Comparison of ENCODE assay signal across 8 mouse cellular contexts in the genomic region with DNA sequence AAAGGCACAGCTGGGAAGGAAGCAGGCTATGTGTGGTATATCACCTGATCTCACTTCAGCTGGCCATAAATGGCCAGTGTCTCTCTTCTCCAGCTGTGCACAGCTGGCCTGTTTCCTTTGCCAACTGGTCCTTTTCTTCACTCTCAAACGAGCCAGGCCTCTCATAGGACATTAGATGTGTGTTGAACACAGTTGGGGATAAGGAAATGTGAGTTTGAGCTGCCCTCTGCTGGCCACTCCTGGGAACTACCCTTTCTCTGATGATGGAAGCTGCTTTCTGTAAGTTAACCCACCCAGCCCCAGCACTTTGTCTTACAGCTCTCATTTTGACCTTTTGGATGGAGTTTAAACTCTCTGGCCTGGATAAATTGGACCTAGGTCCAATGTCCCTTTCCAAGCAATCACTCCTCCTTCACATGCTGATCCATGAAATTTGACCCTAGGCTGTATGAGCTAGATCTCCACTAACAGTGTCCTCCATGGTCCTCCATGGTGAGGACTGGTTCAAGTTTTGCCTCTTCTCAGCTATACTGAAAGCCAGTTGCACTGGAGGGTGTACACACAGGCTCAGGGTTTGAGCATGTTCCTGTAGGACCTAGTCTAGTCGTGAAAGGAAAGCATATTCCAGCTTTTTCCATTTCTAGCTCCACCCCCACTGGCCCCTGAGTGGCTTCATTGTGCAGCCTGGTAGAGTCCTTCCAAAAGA. TPM values are rescaled to one million over a fixed set of nuclear protein-coding genes. Genes with fewer than 3 reads are reported as not detected.
DNase-seq lines count a peak whose midpoint lies in the region; ATAC-seq and TF ChIP-seq lines count a peak whose summit lies in the region.

No protein-coding gene starts in this region.

- peak; percentile 96 for TF ChIP-seq CTCF in cortical plate, adult 2 months (IDR thresholded peaks at IDR 0.05; ENCODE audit: extremely low read depth, insufficient read depth, low read length)
- peak; percentile 95 for TF ChIP-seq CTCF in left cerebral cortex, adult 2 months (IDR thresholded peaks at IDR 0.05)

- ATAC-seq in megakaryocyte-erythroid progenitor cell, adult 5-6 weeks (replicated peaks; ENCODE audit: low FRiP score, low TSS enrichment, poor library complexity, severe bottlenecking) = peak; percentile 78

- TF ChIP-seq POLR2A in cortical plate, adult 2 months (IDR thresholded peaks at IDR 0.05; ENCODE audit: extremely low read depth, insufficient read depth, low read length) = no peak

- no peaks in the 10 kb centered on the region; the same call in 1 of the 2 replicates for H3K4me1 ChIP-seq in cortical plate, adult 2 months (ENCODE audit: control insufficient read depth, insufficient read depth, low read length)

- no peak overlapping the region for H3K4me3 ChIP-seq in cortical plate, adult 2 months (ENCODE audit: insufficient read depth, low read length)
- no peak overlapping the region for H3K4me3 ChIP-seq in left cerebral cortex, adult 2 months

- H3K27ac ChIP-seq in cortical plate, adult 2 months (ENCODE audit: insufficient read depth, low read length) = no peak overlapping the region
- H3K27ac ChIP-seq in left cerebral cortex, adult 2 months = peak overlapping the region; percentile 20; the same call in 1 of the 2 replicates

- peak; percentile 85 to 96 for DNase-seq in adrenal gland, adult (ENCODE audit: inconsistent age in 2 of 2, low spot score in 1 of 2)
- DNase-seq in gastrocnemius, adult 8-10 months (ENCODE audit: low spot score in 2 of 2) = peak; percentile 87 to 88
- DNase-seq in hindlimb bud, embryonic 11.5 days (ENCODE audit: extremely low spot score, low read depth, low spot score) = peak; percentile 93
- DNase-seq in left cerebral cortex, adult 2 months (ENCODE audit: extremely low spot score in 1 of 2, low spot score in 2 of 2) = peak; percentile 86 to 91
- DNase-seq in right cerebral cortex, postnatal 25 days = peak; percentile 86
- peak; percentile 80 for DNase-seq in urinary bladder, postnatal 25 days (ENCODE audit: low spot score)

- intact Hi-C loops in left cerebral cortex, adult 2 months (cut with DNase I) = loop anchor here (1.0 to 10.0 kb wide), 3 partner anchors 105 to 229 kb away; a partner anchor contains a TSS

RNA-seq across cellular contexts. Expression of a gene that starts 13.0 kb away (rescaled TPM):
- not detected in 2 replicates for polyA plus RNA-seq in cortical plate, adult 2 months (2012; rRNA removed)
- not detected for total RNA-seq in gastrocnemius, adult 8-10 months (2022)
- total RNA-seq in left cerebral cortex, adult 2 months (2021) = not detected
- total RNA-seq in megakaryocyte-erythroid progenitor cell, adult 5-6 weeks (2014; fragmentation: Nextera tagmentation) = not detected in 2 replicates
- not detected in 2 replicates for total RNA-seq in megakaryocyte-erythroid progenitor cell, adult 5-6 weeks (2017)

RNA-seq across cellular contexts. Expression of a gene that starts 31.6 kb away (rescaled TPM):
- 504 and 512 TPM in 2 replicates for polyA plus RNA-seq in cortical plate, adult 2 months (2012; rRNA removed)
- 10 to 100 TPM; 86.8 to 93.3 (median 88.1) TPM for total RNA-seq in gastrocnemius, adult 8-10 months (2022)
- 100 to 1,000 TPM; 230 TPM for total RNA-seq in left cerebral cortex, adult 2 months (2021)
- total RNA-seq in megakaryocyte-erythroid progenitor cell, adult 5-6 weeks (2014; fragmentation: Nextera tagmentation) = 233 and 255 TPM in 2 replicates
- total RNA-seq in megakaryocyte-erythroid progenitor cell, adult 5-6 weeks (2017) = 231 and 241 TPM in 2 replicates
